Mouse (Mus musculus): ENCODE measurements around the gene Olfr631. TPM values are rescaled to one million over a fixed set of nuclear protein-coding genes. Genes with fewer than 3 reads are reported as not detected.
A peak's percentile ranks its signal among the peaks of the same experiment; 100 is the strongest.
"Not testable (repeated sequence)": the region's sequence is repeated elsewhere in the genome, so short reads cannot be mapped to it uniquely, and the experiment has no call there.

Olfr631 gene
- not detected for total RNA-seq (2021)
- long read RNA-seq, experiment 1 = 0 reads
- long read RNA-seq, experiment 2 = 0 reads

GRCm38 (mm10) chr7:103928525-103928924 is at the start of gene Olfr631:
TSS of gene Olfr631 (plus strand) at chr7:103928825.
- DNase-seq = no peak

- no peak for DNase-seq
Measured at GRCm38 (mm10) chr7:103886152-103886551, 42.5 kb upstream of the Olfr631 start, which contains the start of gene Olfr66. TSS of gene Olfr66 (minus strand) at chr7:103886252.

- no peak for DNase-seq
Measured at GRCm38 (mm10) chr7:103894385-103894784, 34.2 kb upstream of the Olfr631 start, which contains the start of gene Olfr64. TSS of gene Olfr64 (minus strand) at chr7:103894485.

GRCm38 (mm10) chr7:103903187-103903586 is 25.4 kb upstream of the Olfr631 start, which contains the start of gene Olfr65:
TSS of gene Olfr65 (plus strand) at chr7:103903487.
- DNase-seq = no peak

DNA sequence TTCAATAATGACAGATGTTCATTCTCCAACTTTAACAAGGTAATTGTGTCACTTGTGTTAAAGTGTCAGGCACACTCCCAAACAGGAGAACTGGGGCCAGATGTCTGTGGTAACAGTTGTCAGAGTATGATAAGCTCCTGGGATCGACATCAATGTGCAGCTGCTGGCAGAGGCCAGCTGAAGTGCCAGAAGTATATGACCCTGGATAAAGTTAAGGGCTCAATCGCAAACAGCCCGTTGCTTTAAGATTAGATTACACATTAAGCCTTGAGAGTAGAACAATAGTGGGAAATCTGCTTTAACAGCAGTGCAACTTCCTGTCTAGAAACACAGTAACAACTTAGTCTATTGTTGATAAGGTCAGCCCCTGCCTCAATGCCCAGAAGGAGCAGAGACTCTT is 18.6 kb upstream of the Olfr631 start:
- no peak for DNase-seq

GRCm38 (mm10) chr7:103912969-103913511 is 15.6 kb upstream of the Olfr631 start:
- DNase-seq = no peak

GRCm38 (mm10) chr7:103915338-103915737 is 13.3 kb upstream of the Olfr631 start:
- DNase-seq = no peak

DNA sequence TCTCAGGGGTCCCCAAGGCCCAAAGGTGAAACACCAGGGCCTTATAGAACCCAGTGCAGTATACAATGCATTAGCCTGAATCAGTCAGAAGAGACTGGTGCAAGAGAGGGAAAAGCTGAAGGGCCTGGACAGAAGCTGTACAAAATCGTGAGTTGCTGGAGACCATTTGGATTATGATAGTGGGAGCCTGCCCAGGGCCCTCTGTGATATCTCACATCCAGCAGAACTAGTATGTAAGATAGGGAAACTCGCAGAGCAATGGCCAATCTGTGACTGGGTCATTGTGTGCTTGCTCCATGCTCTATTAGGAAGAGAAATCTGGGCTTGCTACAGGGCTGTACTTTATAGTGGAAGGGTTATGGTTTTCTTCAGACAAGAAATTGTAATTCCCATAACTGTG is 5.6 kb downstream of the Olfr631 start, which contains the start of gene Olfr632:
Gene Olfr632, plus strand, starts transcription at position 84 of the 400 bp plus-strand sequence.
- no peak for DNase-seq

DNA sequence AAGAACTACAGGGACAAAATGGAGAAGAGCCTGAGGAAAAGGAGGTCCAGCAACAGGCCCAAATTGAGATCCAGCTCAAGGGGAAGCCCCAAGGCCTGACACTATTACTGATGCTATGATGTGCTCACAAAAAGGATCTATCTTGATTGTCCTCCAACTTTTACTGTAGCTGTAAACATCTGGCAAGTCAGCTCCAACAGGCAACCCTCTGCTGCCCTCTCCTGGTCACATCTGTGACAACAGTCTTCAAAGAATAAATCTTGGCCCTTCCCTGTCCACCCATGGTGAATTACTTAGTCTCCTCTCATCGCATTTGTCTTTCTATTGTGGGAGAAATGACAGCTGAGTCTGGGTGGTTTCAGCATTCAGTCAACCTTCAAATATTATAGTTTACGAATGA is 14.1 kb downstream of the Olfr631 start:
- peak; percentile 22 for DNase-seq

DNA sequence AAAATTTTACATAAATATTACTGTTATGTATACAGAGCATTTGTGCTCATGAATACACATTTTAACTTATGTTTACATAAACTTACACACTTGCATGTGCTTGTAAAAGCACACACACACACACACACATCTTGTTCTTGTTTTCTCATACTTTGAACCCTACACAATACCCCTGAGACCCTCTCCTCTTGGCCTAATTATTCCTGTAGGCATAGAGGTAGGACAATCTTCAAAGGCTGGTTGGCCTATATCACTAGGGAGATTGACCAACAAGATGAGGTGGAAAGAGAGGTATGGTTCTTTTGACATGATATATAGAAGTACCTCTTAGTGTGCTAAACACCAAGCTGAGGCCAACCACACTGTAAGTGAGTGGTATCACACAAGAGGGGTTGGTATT is 15.5 kb downstream of the Olfr631 start, which contains the start of gene Olfr633:
Gene Olfr633, plus strand, starts transcription at position 301 of the 400 bp plus-strand sequence.
- no peak for DNase-seq

- not testable (repeated sequence) for DNase-seq
Measured at GRCm38 (mm10) chr7:103966873-103967272, 38.2 kb downstream of the Olfr631 start.

- no peak for DNase-seq
Measured at GRCm38 (mm10) chr7:103970852-103971251, 42.2 kb downstream of the Olfr631 start, which contains the start of gene Olfr635. TSS of gene Olfr635 (plus strand) at chr7:103971152.

GRCm38 (mm10) chr7:103971782-103972181 is 43.2 kb downstream of the Olfr631 start:
- no peak for DNase-seq

Other genes starting within 250 kb of the Olfr631 start
- not detected for gene Olfr625-ps1, start 246.1 kb upstream of the Olfr631 start, total RNA-seq (2021)
- gene Olfr243, start 214.2 kb upstream of the Olfr631 start, total RNA-seq (2021) = not detected
- not detected for gene Olfr628, start 198.5 kb upstream of the Olfr631 start, total RNA-seq (2021)
- gene Olfr629, start 183.9 kb upstream of the Olfr631 start, total RNA-seq (2021) = not detected
- not detected for gene Olfr630, start 171.5 kb upstream of the Olfr631 start, total RNA-seq (2021)
- gene Olfr69, start 157.2 kb upstream of the Olfr631 start, total RNA-seq (2021) = not detected
- not detected for gene Olfr68, start 149.1 kb upstream of the Olfr631 start, total RNA-seq (2021)
- not detected for gene Olfr67, start 137.0 kb upstream of the Olfr631 start, total RNA-seq (2021)
- 100 to 1,000 TPM; 105 to 167 TPM for gene Hbb-bt, start 114.8 kb upstream of the Olfr631 start, total RNA-seq (2021)
- gene Hbb-bs, start 100.7 kb upstream of the Olfr631 start, total RNA-seq (2021) = 1,000 to 10,000 TPM in 1 of 2 experiments, 100 to 1,000 TPM in 1; 926 to 1,441 TPM
- gene Hbb-bh2, start 88.3 kb upstream of the Olfr631 start, total RNA-seq (2021) = not detected
- not detected for gene Hbb-bh1, start 85.7 kb upstream of the Olfr631 start, total RNA-seq (2021)
- gene Hbb-y, start 75.6 kb upstream of the Olfr631 start, total RNA-seq (2021) = not detected
- not detected for gene Olfr66, start 42.6 kb upstream of the Olfr631 start, total RNA-seq (2021)
- gene Olfr64, start 34.3 kb upstream of the Olfr631 start, total RNA-seq (2021) = not detected
- gene Olfr65, start 25.3 kb upstream of the Olfr631 start, total RNA-seq (2021) = not detected
- gene Olfr632, start 5.5 kb downstream of the Olfr631 start, total RNA-seq (2021) = not detected
- not detected for gene Olfr633, start 15.6 kb downstream of the Olfr631 start, total RNA-seq (2021)
- not detected for gene Olfr635, start 42.3 kb downstream of the Olfr631 start, total RNA-seq (2021)
- not detected for gene Olfr638, start 69.9 kb downstream of the Olfr631 start, total RNA-seq (2021)
- under 1 TPM; 0.02 to 0.05 TPM for gene Olfr639, start 88.5 kb downstream of the Olfr631 start, total RNA-seq (2021)
- gene Olfr640, start 96.7 kb downstream of the Olfr631 start, total RNA-seq (2021) = not detected
- not detected for gene Olfr641, start 106.6 kb downstream of the Olfr631 start, total RNA-seq (2021)
- gene Olfr642, start 123.8 kb downstream of the Olfr631 start, total RNA-seq (2021) = not detected
- not detected for gene 4930516K23Rik, start 132.6 kb downstream of the Olfr631 start, total RNA-seq (2021)
- not detected for gene Olfr644, start 143.0 kb downstream of the Olfr631 start, total RNA-seq (2021)
- gene Olfr645, start 156.6 kb downstream of the Olfr631 start, total RNA-seq (2021) = not detected
- not detected for gene Olfr646, start 176.0 kb downstream of the Olfr631 start, total RNA-seq (2021)
- gene Ubqln5, start 201.0 kb downstream of the Olfr631 start, total RNA-seq (2021) = not detected
- gene Olfr643, start 208.6 kb downstream of the Olfr631 start, total RNA-seq (2021) = not detected
- not detected for gene Ubqln3, start 214.5 kb downstream of the Olfr631 start, total RNA-seq (2021)
- not detected for gene Ubqlnl, start 221.7 kb downstream of the Olfr631 start, total RNA-seq (2021)
- not detected for gene Olfm5, start 236.0 kb downstream of the Olfr631 start, total RNA-seq (2021)